Mouse (Mus musculus) lung, adult 2 months (tissue): ENCODE results near the gene Cdkal1. TPM values are rescaled to one million over a fixed set of nuclear protein-coding genes. Genes with fewer than 3 reads are reported as not detected.

Experiments
- DNase-seq: peaks from one replicate; pipeline ENCODE4 v3.0.0; 2022
- H3K4me1 ChIP-seq: fragments of 200-500 bp; 2 replicates; pipeline ENCODE4 v1.6.1; 2011; ENCODE audit warnings: low read length; ENCODE audit not compliant: control insufficient read depth, insufficient read depth
- H3K4me3 ChIP-seq: fragments of 200-500 bp; replicated peaks from 2 replicates; pipeline ENCODE3; 2011; ENCODE audit warnings: low read depth, mild to moderate bottlenecking, control low read depth, low read length; ENCODE audit errors: extremely low read depth
- CTCF ChIP-seq: fragments of 200-500 bp; IDR thresholded peaks from 2 replicates; pipeline ENCODE4 v1.5.1; 2011; ENCODE audit warnings: mild to moderate bottlenecking, low read length, control low read depth; ENCODE audit not compliant: insufficient read depth
- POLR2A ChIP-seq: fragments of 200-500 bp; IDR thresholded peaks from 2 replicates; pipeline ENCODE4 v1.6.1; 2011; ENCODE audit warnings: low read depth, mild to moderate bottlenecking, control low read depth, low read length, borderline replicate concordance; ENCODE audit errors: extremely low read depth
- WGBS: fragments of 180-500 bp; shearing (Covaris S2); methylation state at CpG from one replicate; pipeline ENCODE4 v1.1.7; 2018; 5-methylcytosine and 5-hydroxymethylcytosine counted together
- polyA plus RNA-seq: library from polyadenylated mRNA; depleted of rRNA; stranded (reverse); fragments of >200 nt; gene quantifications from 2 replicates; pipeline ENCODE4 v1.2.3, GENCODE M21; 2012

Cdkal1 gene
- polyA plus RNA-seq, 1 experiment = 2.6 TPM

GRCm38 (mm10) chr13:29698307-29698985 is 157.0 kb downstream of the Cdkal1 start:
- 44% methylated on average over 5 of the region's 5 CpGs for WGBS
- H3K4me1 ChIP-seq = no peaks in the 10 kb centered on the region; the same call in 1 of the 2 replicates
- no peak for DNase-seq
- H3K4me3 ChIP-seq = no peak overlapping the region
- no peak for TF ChIP-seq CTCF
- no peak for TF ChIP-seq POLR2A

- DNase-seq = no peak
- 74% methylated on average over 3 of the region's 3 CpGs for WGBS
- TF ChIP-seq CTCF (no peak), POLR2A (no peak)
- Histone ChIP-seq H3K4me3 (no peak overlapping the region), H3K4me1 (no peaks in the 10 kb centered on the region; the same call in 1 of the 2 replicates)
Observed at GRCm38 (mm10) chr13:29697230-29697629, 158.2 kb downstream of the Cdkal1 start.

- Histone ChIP-seq H3K4me1 (no peaks in the 10 kb centered on the region; the same call in 1 of the 2 replicates), H3K4me3 (no peak overlapping the region)
- TF ChIP-seq POLR2A = no peak
- 88% methylated on average over 7 of the region's 7 CpGs for WGBS
- DNase-seq = no peak
Observed at GRCm38 (mm10) chr13:29690734-29691133, 164.7 kb downstream of the Cdkal1 start.

GRCm38 (mm10) chr13:29688851-29689250 is 166.6 kb downstream of the Cdkal1 start:
- H3K4me3 ChIP-seq = no peak overlapping the region
- WGBS = 79% methylated on average over 6 of the region's 6 CpGs
- no peaks in the 10 kb centered on the region for H3K4me1 ChIP-seq
- DNase-seq = no peak
- TF ChIP-seq POLR2A (no peak), CTCF (no peak)

GRCm38 (mm10) chr13:29687872-29688271 is 167.6 kb downstream of the Cdkal1 start:
- Histone ChIP-seq H3K4me1 (no peaks in the 10 kb centered on the region), H3K4me3 (no peak overlapping the region)
- TF ChIP-seq CTCF (no peak), POLR2A (no peak)
- DNase-seq = no peak
- 79% methylated on average over 7 of the region's 7 CpGs for WGBS

GRCm38 (mm10) chr13:29679479-29680186 is 175.8 kb downstream of the Cdkal1 start:
- DNase-seq = no peak
- no peaks in the 10 kb centered on the region for H3K4me1 ChIP-seq
- TF ChIP-seq POLR2A (no peak), CTCF (no peak)
- no peak overlapping the region for H3K4me3 ChIP-seq
- 80% methylated on average over 11 of the region's 11 CpGs for WGBS

GRCm38 (mm10) chr13:29677559-29677958 is 177.9 kb downstream of the Cdkal1 start:
- no peak for TF ChIP-seq CTCF
- TF ChIP-seq POLR2A = no peak
- 95% methylated on average over 4 of the region's 4 CpGs for WGBS
- no peak overlapping the region for H3K4me3 ChIP-seq
- H3K4me1 ChIP-seq = no peaks in the 10 kb centered on the region
- no peak for DNase-seq

- WGBS = 73% methylated on average over 3 of the region's 3 CpGs
- Histone ChIP-seq H3K4me1 (no peaks in the 10 kb centered on the region), H3K4me3 (no peak overlapping the region)
- DNase-seq = no peak
- TF ChIP-seq CTCF = no peak
- no peak for TF ChIP-seq POLR2A
Observed at GRCm38 (mm10) chr13:29670626-29671025, 184.8 kb downstream of the Cdkal1 start.

- no peak for TF ChIP-seq CTCF
- TF ChIP-seq POLR2A = no peak
- WGBS = 68% methylated on average over 3 of the region's 3 CpGs
- no peak for DNase-seq
- no peaks in the 10 kb centered on the region for H3K4me1 ChIP-seq
- no peak overlapping the region for H3K4me3 ChIP-seq
Observed at GRCm38 (mm10) chr13:29663908-29664307, 191.6 kb downstream of the Cdkal1 start.
